Mouse (Mus musculus): ENCODE results near the gene Strip2. TPM values are rescaled to one million over a fixed set of nuclear protein-coding genes. Genes with fewer than 3 reads are reported as not detected.

Gene Strip2
- polyA plus RNA-seq, 1 experiment from 2014 or later: 0.92 TPM

Small RNA genes within 50 kb of the gene (microRNA-seq; reads per million reads assigned to microRNA genes)
- gene Gm23049: not detected

Other genes with a start within 250 kb of the Strip2 start
- 4.3 and 5.6 TPM in 2 replicates for gene Tspan33, start 222.8 kb upstream of the Strip2 start, polyA plus RNA-seq (2015; fragmentation: Nextera tagmentation; extraction: Ambion mirVana)
- gene Smo, start 181.5 kb upstream of the Strip2 start, polyA plus RNA-seq (2015; fragmentation: Nextera tagmentation; extraction: Ambion mirVana): 20.5 and 21.1 TPM in 2 replicates
- 11.1 and 12.3 TPM in 2 replicates for gene Ahcyl2, start 149.0 kb upstream of the Strip2 start, polyA plus RNA-seq (2015; fragmentation: Nextera tagmentation; extraction: Ambion mirVana)
- gene Nrf1, start 131.0 kb downstream of the Strip2 start, polyA plus RNA-seq (2015; fragmentation: Nextera tagmentation; extraction: Ambion mirVana): 67.3 and 71.9 TPM in 2 replicates

All from forebrain, embryonic 13.5 days (tissue).